Mouse (Mus musculus) midbrain, embryonic 12.5 days (tissue): Measurements from ENCODE around the gene Oprl1. TPM values are rescaled to one million over a fixed set of nuclear protein-coding genes. Genes with fewer than 3 reads are reported as not detected.

ENCODE experiments used
- ATAC-seq: fragments of 200-750 bp; cut with Nextera tagmentation; 2 replicates; pipeline ENCODE4 v1.8.0; 2017; ENCODE audit warnings: low read depth, moderate TSS enrichment, moderate library complexity; ENCODE audit not compliant: low FRiP score
- H3K27ac ChIP-seq: fragments of 300-500 bp; sonication (generic); replicated peaks from 2 replicates; pipeline ENCODE4 v1.5.1; 2016; ENCODE audit warnings: mild to moderate bottlenecking
- H3K27me3 ChIP-seq: fragments of 300-500 bp; sonication (generic); 2 replicates; pipeline ENCODE4 v1.6.1; 2016; ENCODE audit warnings: mild to moderate bottlenecking
- H3K36me3 ChIP-seq: fragments of 300-500 bp; sonication (generic); 2 replicates; pipeline ENCODE4 v1.6.1; 2016
- H3K4me1 ChIP-seq: fragments of 300-500 bp; sonication (generic); 2 replicates; pipeline ENCODE4 v1.6.1; 2016
- H3K4me2 ChIP-seq: fragments of 300-500 bp; sonication (generic); replicated peaks from 2 replicates; pipeline ENCODE4 v1.6.1; 2016; ENCODE audit warnings: mild to moderate bottlenecking, moderate library complexity
- H3K4me3 ChIP-seq: fragments of 300-500 bp; sonication (generic); 2 replicates; pipeline ENCODE4 v1.5.1; 2016; ENCODE audit warnings: mild to moderate bottlenecking
- H3K9ac ChIP-seq: fragments of 300-500 bp; sonication (generic); replicated peaks from 2 replicates; pipeline ENCODE4 v1.6.1; 2016; ENCODE audit warnings: mild to moderate bottlenecking, moderate library complexity
- H3K9me3 ChIP-seq: fragments of 300-500 bp; sonication (generic); 2 replicates; pipeline ENCODE4 v1.6.1; 2016; ENCODE audit warnings: mild to moderate bottlenecking
- WGBS: fragments of 180-500 bp; shearing (Covaris S2); methylation state at CpG from one replicate; pipeline ENCODE4 v1.1.7; 2016; 5-methylcytosine and 5-hydroxymethylcytosine counted together
- polyA plus RNA-seq: library from polyadenylated mRNA; unstranded; fragments of >200 nt; fragmentation: Nextera tagmentation; extraction: Ambion mirVana; gene quantifications from 2 replicates; pipeline ENCODE4 v1.2.1, GENCODE M21; 2016

Gene Oprl1
- polyA plus RNA-seq, 1 experiment from 2014 or later, result 41.8 TPM

DNA sequence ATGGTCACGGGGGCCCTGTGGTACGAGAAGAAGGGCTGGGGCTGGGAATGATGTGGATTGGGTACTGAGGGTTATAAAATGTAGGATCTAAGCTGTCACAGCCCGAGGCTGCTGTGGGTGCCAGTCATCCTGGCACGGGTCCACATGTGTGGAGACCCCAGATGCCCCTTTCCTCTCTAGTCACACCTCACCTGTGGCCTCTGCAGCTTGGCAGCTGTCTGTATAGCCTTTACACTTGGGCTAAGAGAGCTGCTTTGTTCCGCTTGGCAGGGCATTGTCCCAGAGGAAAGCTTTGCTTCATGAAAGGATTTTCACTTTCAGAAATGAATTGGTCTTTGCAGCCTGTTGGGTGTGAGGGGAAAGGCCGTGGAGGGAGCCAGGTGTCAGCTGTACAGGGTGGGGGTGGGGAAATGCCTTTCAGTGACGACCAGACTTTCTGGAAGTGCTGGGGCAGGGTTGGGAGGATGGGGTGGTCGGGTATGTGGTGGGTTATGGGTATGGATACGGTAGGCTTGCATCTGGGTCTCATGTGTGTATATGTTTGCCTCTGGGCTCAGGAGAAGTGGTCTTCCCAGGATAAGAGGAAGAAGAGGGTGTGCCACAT is 12.9 kb downstream of the Oprl1 start:
- 0 out of 2 replicates have a peak, but pooled peaks cover 4% of the 10 kb centered on the region for H3K36me3 ChIP-seq
- H3K4me1 ChIP-seq, result peaks cover 9% of the 10 kb centered on the region
- H3K9ac ChIP-seq, result no peak overlapping the region
- no peaks in the 10 kb centered on the region for H3K9me3 ChIP-seq
- no peaks in the 10 kb centered on the region for H3K27me3 ChIP-seq
- ATAC-seq, result no peak
- H3K4me3 ChIP-seq, result no peak overlapping the region
- H3K27ac ChIP-seq, result peak overlapping the region; percentile 39; the same call in 1 of the 2 replicates
- 47% methylated on average over 9 of the region's 9 CpGs for WGBS
- no peak overlapping the region for H3K4me2 ChIP-seq

DNA sequence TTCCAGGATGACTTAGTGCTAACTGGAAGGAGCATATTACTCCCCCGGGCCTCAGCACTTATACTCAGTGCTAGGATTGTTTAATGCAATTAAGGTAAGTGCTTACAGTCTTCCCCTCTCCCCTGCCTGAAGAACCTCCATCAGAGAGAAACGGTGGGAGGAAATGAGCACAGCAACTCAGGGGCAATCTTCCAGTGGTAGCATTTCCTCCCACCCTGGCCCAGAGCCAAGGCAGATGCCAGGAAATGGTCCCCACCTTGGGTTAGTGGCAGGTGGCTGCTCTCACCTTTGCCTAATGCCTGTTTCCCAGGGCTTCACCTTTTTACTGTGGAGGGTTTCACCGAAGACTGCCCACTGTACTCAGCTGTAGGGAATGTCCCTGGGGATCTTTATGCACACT is 15.2 kb downstream of the Oprl1 start:
- H3K9me3 ChIP-seq, result no peaks in the 10 kb centered on the region
- no peak overlapping the region for H3K4me2 ChIP-seq
- 77% methylated on average over 3 of the region's 3 CpGs for WGBS
- no peak overlapping the region for H3K27ac ChIP-seq
- no peak overlapping the region for H3K4me3 ChIP-seq
- H3K9ac ChIP-seq, result no peak overlapping the region
- H3K4me1 ChIP-seq, result peaks cover 9% of the 10 kb centered on the region
- H3K27me3 ChIP-seq, result no peaks in the 10 kb centered on the region
- no peak for ATAC-seq
- H3K36me3 ChIP-seq, result 0 out of 2 replicates have a peak, but pooled peaks cover 4% of the 10 kb centered on the region

DNA sequence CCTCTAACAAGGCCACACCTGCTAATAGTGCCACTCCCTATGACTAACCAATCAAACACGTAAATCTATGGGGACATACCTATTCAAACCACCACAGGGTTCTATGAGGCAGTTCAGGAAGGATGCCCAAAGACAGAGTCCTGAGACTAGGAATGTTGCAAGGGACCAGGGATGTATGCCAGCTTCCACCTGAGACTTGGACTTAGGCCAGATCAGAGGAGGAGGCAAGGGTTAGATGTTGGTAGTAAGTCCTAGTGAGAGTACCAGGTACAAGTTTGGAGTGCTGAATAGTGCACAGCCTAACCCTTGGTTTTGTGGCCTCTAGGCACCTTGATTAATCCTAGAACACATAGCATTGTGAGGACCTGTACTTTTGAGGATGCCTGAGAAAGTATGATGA is 37.8 kb downstream of the Oprl1 start:
- Histone ChIP-seq H3K4me2 (no peak overlapping the region), H3K9ac (no peak overlapping the region), H3K27me3 (no peaks in the 10 kb centered on the region), H3K27ac (no peak overlapping the region), H3K9me3 (no peaks in the 10 kb centered on the region), H3K4me3 (no peak overlapping the region), H3K36me3 (no peaks in the 10 kb centered on the region), H3K4me1 (no peaks in the 10 kb centered on the region)
- no peak for ATAC-seq
- 78% methylated on average over 1 of the region's 1 CpGs for WGBS

DNA sequence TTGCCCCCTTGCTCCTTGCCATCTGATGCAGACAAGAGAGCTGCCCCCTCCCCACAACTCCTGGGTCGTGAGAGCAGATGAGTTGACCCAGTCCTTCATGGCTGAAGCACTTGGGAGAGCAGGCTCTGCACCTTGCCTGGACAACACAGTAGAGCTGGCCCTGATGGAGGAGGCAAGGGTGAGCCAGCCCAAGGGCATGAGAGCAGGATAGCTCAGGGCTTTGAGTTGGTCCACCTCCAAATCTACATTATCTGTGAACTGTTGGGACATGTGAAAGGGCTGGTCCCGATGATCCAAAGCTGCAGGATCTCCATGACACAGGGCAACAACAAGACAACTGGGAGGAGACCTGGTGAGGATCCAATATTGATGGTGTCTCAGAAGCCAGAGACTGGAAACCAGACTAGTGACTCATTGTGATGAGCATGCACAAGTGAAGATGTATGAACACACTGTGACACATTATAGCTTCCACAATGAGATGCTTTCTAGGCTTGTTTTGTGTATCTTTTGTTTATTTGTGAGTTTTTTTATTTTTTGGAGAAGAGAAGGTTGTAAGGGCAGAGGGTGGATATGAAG is 43.4 kb downstream of the Oprl1 start:
- Histone ChIP-seq H3K4me1 (peaks cover 30% of the 10 kb centered on the region), H3K27me3 (no peaks in the 10 kb centered on the region), H3K36me3 (no peaks in the 10 kb centered on the region), H3K27ac (peak overlapping the region; percentile 85; the same call in 1 of the 2 replicates), H3K9me3 (no peaks in the 10 kb centered on the region), H3K9ac (no peak overlapping the region), H3K4me3 (no peak overlapping the region), H3K4me2 (no peak overlapping the region)
- 76% methylated on average over 2 of the region's 2 CpGs for WGBS
- no peak for ATAC-seq

DNA sequence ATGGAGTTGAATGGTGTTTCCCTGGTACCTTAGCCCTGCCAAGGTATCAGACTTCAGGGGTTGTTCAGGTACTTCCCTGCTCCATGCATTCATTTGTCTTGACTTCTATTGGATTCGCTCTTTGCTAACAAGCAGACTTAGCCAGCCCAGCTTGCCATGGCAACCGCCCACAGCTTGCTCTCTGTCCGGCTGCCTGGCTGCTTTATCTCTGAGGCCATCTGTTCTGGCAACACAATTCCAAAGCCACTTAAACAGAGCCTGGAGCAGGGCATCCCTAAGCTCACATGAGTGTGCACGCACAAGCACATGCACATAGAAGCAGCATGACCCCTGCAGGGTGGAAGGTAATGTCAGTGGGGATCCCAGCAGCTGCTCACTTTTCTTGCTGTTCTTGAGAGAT is 44.2 kb downstream of the Oprl1 start:
- Histone ChIP-seq H3K27me3 (no peaks in the 10 kb centered on the region), H3K4me3 (no peak overlapping the region), H3K27ac (peak overlapping the region; percentile 85), H3K9me3 (no peaks in the 10 kb centered on the region), H3K9ac (no peak overlapping the region), H3K4me2 (0 out of 2 replicates have a peak overlapping the region, but pooled peaks have one; percentile 15), H3K36me3 (no peaks in the 10 kb centered on the region), H3K4me1 (peaks cover 38% of the 10 kb centered on the region)
- ATAC-seq, result peak; percentile 36
- WGBS, result 17% methylated on average over 4 of the region's 4 CpGs

DNA sequence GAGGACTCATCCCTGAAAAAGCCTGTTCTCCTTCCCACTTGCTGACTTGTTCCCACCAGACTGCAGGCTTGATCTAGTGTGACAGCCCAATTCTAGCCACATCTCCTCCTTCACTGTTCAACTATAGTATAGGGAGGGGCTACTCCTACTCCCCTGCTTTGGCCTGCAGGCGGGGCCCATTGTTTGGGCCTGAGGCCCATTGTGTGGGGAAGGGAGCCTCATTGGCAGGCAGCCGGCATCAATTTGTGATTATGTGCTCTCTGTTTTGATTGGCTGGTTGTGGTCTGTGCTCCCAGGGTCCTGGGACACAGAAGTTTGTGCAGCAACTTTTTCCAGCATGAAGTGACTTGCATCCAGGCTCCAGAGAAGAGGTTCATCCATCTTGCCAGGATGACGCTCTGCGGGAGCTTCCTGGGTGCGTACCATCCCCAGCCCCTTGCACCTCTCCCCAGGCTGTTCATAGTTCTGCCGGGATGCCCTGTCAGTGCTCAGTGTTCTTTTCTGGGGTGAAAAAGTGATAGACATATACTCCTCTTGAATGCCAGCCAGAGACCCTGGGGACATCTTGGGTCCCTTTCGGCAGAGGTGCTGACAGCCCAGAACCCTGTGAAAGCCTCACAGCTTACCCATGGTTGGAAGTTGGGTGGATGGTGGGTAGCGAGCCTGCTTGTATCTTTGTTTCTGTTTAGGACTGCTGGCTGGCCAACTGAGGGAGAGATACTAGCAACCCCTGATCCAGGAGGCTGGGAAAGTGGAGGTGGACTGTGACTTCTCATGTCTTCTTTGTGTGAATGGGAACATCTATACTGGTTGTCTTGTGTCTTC is 48.4 kb downstream of the Oprl1 start, which contains the start of gene Myt1:
Gene Myt1, plus strand, starts transcription at position 327 of the 825 bp plus-strand sequence.
- no peaks in the 10 kb centered on the region for H3K9me3 ChIP-seq
- ATAC-seq, result peak; percentile 90
- H3K27ac ChIP-seq, result peak within 1 kb of the TSS; percentile 97
- H3K27me3 ChIP-seq, result no peaks in the 10 kb centered on the region
- H3K4me3 ChIP-seq, result peak within 1 kb of the TSS; percentile 44
- H3K4me1 ChIP-seq, result peaks cover 64% of the 10 kb centered on the region
- H3K9ac ChIP-seq, result peak within 1 kb of the TSS; percentile 68
- H3K36me3 ChIP-seq, result no peaks in the 10 kb centered on the region
- H3K4me2 ChIP-seq, result peak within 1 kb of the TSS; percentile 62
- 16% methylated on average over 8 of the region's 8 CpGs for whole genome bisulfite sequencing

DNA sequence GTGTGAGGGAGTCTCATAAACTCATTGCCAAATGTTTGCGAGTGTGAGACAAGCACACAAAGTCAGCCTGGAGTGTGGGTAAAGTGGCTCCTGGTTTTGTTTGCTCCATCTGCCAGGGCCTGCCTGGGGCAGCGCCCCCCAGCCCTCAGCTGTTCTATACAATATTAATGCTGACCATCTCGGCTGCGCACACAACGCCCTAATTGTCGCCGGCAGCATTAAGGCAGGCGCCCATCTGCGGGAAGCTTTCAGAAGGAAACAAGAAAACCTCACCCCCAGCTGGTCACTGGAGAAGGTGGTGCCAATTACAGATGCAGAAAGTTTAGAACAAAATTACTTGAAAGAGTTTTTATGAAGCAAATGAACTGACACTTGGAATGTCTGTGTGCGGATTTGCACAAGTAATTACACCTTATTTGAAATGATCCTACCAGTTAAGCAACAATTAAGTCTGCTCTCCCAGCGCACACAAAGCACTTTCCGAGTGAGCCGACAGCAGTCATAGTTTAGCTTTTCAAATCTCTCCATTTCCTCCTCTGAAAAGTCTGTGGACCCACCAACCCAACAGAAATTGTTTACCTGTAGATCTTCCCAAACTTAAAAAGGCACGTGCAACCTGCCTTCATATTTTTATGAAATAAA is 49.2 kb downstream of the Oprl1 start:
- Histone ChIP-seq H3K27me3 (no peaks in the 10 kb centered on the region), H3K4me1 (peaks cover 57% of the 10 kb centered on the region), H3K27ac (peak overlapping the region; percentile 97), H3K9ac (peak overlapping the region; percentile 68), H3K9me3 (no peaks in the 10 kb centered on the region), H3K4me3 (peak overlapping the region; percentile 44), H3K4me2 (peak overlapping the region; percentile 62), H3K36me3 (no peaks in the 10 kb centered on the region)
- ATAC-seq, result peak; percentile 39; the same call in 1 of the 2 replicates
- WGBS, result 8% methylated on average over 14 of the region's 14 CpGs

DNA sequence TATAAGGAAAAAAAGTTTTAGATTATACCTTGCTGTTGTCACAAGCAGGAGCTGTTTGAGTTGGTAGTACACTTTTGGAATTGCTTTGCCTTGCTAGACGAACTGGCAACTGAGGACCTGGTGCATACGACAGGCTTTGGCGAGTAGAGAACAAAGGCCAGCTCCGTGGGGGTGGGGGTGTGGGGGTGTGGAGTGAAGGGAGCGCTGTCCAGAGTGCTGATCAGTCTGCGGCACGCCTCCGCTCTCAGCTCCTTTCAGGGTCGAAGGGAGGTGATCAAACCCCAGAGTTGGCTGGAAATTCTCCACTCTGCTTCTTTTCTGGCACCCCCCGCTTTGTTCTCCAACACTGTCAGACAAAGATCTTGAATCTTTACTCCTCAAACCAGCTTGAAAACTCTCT is 49.8 kb downstream of the Oprl1 start:
- Histone ChIP-seq H3K36me3 (no peaks in the 10 kb centered on the region), H3K4me3 (peak overlapping the region; percentile 44), H3K4me1 (peaks cover 55% of the 10 kb centered on the region), H3K27me3 (no peaks in the 10 kb centered on the region), H3K27ac (peak overlapping the region; percentile 97), H3K9ac (peak overlapping the region; percentile 68), H3K9me3 (no peaks in the 10 kb centered on the region), H3K4me2 (peak overlapping the region; percentile 62)
- ATAC-seq, result peak; percentile 62; the same call in 1 of the 2 replicates
- WGBS, result 0% methylated on average over 10 of the region's 10 CpGs

DNA sequence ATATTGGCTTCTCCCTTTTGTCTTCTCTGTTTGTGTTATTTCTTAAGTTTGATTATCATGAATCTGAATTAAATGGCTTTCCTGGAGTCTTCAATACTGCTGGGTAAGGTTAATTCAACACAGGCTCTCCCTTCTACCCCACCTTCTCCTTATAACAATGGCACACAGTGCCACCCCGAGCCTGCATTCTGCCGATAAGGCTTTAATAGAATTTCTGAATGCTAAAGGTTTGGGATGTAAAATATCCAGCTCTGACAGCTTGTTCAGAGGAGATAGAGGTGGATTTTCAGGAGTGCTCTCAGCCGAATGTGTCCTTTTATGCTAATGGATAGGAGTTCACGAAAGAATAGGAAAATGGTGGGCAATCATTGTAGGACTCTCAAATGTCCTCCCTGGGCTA is 50.4 kb downstream of the Oprl1 start:
- Histone ChIP-seq H3K36me3 (no peaks in the 10 kb centered on the region), H3K27ac (peak overlapping the region; percentile 97), H3K4me2 (peak overlapping the region; percentile 62), H3K4me3 (peak overlapping the region; percentile 44), H3K9me3 (no peaks in the 10 kb centered on the region), H3K27me3 (no peaks in the 10 kb centered on the region), H3K9ac (peak overlapping the region; percentile 68; the same call in 1 of the 2 replicates), H3K4me1 (peaks cover 58% of the 10 kb centered on the region)
- no peak for ATAC-seq
- 45% methylated on average over 4 of the region's 4 CpGs for WGBS

DNA sequence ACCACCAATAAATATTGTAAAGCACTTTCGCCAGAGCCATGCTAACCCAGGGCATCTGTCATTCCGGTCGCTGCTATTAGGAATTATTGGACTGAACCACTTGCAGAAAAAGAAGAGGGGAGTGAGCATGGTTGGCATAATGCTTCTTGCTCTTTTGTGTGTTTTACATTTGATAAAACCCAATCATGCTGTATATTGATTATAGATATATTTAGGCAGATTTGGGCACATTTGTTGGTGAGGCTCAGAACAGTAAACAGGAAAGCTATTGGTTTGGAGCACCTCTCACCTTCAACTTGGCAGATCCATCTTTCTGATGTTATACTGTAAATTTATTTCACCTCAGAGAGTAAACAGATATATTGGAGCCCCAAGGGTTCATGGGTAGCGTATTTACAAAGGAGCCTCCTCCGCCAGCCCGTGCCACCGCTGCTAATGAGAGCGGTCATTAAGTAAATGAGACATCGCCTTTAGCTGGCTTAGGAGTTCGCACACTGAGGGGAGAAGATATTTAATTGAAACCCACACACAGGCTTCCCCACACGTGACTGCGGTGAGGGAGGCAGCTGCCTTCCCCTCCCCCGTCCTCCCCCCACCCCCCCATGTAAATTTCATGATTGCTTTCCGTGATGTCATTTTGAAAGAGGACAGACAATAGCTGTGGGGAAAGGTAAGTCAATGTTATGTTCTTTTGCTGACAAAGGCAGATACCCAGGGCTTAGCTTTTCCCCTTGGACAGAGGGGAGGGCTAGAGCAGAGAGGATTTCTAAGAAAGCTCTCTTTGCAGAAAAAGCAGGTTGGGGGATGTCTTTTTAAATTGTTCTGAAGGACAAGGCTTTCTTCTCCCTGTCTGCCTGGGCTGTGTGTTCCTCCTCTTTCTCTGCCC is 52.1 kb downstream of the Oprl1 start:
- no peaks in the 10 kb centered on the region for H3K9me3 ChIP-seq
- ATAC-seq, result peak; percentile 47
- peak overlapping the region; percentile 58 for H3K9ac ChIP-seq
- peaks cover 60% of the 10 kb centered on the region for H3K4me1 ChIP-seq
- H3K4me2 ChIP-seq, result peak overlapping the region; percentile 62
- H3K36me3 ChIP-seq, result no peaks in the 10 kb centered on the region
- peak overlapping the region; percentile 89 for H3K27ac ChIP-seq
- H3K27me3 ChIP-seq, result no peaks in the 10 kb centered on the region
- WGBS, result 35% methylated on average over 14 of the region's 14 CpGs
- peak overlapping the region; percentile 44 for H3K4me3 ChIP-seq

DNA sequence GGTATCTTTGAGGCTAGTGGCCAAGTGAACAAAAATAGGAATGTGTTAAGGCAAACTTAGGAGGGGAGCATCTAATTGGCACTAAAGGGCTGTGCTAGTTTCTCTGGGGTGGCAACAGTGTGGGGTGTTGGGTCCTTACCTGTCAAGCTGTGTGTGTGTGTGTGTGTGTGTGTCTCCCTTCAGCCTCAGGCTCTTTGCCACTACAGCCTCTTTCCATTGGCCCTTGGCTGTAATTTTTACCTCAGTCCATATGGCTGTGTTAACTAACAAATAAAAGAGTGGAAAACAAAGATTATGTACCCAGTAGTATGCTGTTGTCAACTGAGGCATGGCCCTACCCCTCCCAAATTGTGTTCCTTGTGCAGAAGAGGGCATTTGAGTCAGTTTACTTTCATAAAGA is 53.6 kb downstream of the Oprl1 start:
- H3K4me3 ChIP-seq, result peak overlapping the region; percentile 44
- peaks cover 56% of the 10 kb centered on the region for H3K4me1 ChIP-seq
- peak overlapping the region; percentile 41; the same call in 1 of the 2 replicates for H3K9ac ChIP-seq
- ATAC-seq, result no peak
- peak overlapping the region; percentile 62 for H3K4me2 ChIP-seq
- H3K27ac ChIP-seq, result no peak overlapping the region
- H3K27me3 ChIP-seq, result no peaks in the 10 kb centered on the region
- H3K9me3 ChIP-seq, result no peaks in the 10 kb centered on the region
- H3K36me3 ChIP-seq, result no peaks in the 10 kb centered on the region
